Mouse (Mus musculus): ENCODE data around the gene Unc50. TPM values are rescaled to one million over a fixed set of nuclear protein-coding genes. Genes with fewer than 3 reads are reported as not detected.

Unc50 gene
- total RNA-seq, 2 experiments from 2014 or later: 60.7 to 62.2 TPM

DNA sequence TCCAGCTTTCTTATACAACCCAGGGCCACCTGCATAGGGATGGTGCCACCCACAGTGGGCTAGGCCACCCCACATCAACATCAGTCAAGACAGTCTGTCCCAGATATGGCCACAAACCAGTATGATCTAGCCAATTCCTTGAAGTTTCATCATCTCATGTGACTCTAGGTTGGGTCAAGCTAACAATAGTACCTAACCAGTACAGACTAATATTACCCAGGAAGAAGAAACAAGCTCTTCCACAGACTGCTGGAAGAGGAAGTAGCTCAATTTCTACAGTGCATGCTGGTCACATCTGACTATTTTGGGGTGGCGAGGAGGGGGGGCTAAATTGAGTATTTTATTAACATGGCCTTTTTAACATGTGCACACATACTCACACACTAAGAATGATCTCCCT is 56.5 kb downstream of the Unc50 start:
- no peak for DNase-seq

DNA sequence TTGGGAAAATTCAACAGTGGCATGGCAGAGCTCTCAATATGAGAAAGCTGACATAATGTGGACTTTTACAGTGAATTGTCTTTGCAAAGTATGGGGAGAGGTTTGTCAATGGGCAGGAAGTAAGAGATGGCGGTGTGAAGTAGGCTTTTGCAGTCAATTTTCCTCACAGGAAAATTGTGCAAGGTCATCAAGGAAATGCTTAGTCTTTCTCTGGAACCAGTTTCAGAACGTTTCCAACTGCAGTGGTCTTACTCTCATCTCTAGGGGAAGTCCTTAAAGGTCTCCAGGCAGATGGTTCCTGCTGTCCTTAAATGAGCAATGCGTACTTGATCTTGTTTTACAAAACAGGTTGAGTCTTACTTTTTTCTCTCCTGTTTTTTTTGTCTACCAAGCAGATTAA is 57.1 kb downstream of the Unc50 start:
- no peak for DNase-seq

DNA sequence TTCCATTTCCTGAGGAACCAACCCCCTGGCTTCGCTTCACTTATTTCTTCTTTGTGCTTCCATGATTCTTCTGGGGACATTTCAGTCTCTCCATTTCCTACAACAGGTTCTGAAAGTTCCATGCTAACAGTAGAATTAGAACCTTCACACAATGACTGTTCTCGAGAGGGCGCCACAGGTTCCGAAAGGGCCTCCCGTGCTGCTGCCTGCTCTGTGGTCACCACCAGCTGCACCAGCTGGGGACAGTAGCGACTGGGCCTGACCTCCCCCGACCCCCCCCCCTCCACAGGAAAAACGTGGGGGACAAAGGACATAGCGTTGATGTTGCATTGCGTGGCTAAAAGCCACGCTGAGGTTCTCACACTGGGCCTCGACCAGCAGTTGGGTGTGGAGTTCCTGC is 58.6 kb downstream of the Unc50 start:
- DNase-seq: no peak

Other genes with a start within 250 kb of the Unc50 start
- gene Cnga3, start 215.7 kb upstream of the Unc50 start, total RNA-seq (2021): 1 to 10 TPM; 1.5 to 2.2 TPM
- gene Inpp4a, start 130.3 kb upstream of the Unc50 start, total RNA-seq (2021): 10 to 100 TPM; 18.4 to 23.5 TPM
- gene Coa5, start within 50 bp of the Unc50 start, total RNA-seq (2021): 100 to 1,000 TPM in 1 of 2 experiments, 10 to 100 TPM in 1; 85.2 to 102 TPM
- gene Mgat4a, start 110.9 kb downstream of the Unc50 start, total RNA-seq (2021): 10 to 100 TPM in 1 of 2 experiments, 1 to 10 TPM in 1; 9.7 to 11.4 TPM